Mouse (Mus musculus) lung, adult 10 weeks (tissue): Measurements from ENCODE around the gene Gcgr. TPM values are rescaled to one million over a fixed set of nuclear protein-coding genes. Genes with fewer than 3 reads are reported as not detected.

Source experiments
- polyA plus RNA-seq: library from polyadenylated mRNA; stranded (reverse); fragments of 350-450 nt; fragmentation: Illumina TruSeq; extraction: RNeasy Lipid Tissue Mini Kit (QIAGEN cat#74804); gene quantifications from one replicate; pipeline ENCODE4 v1.2.3, GENCODE M21; 2014; ENCODE audit warnings: low read depth, low replicate concordance; ENCODE audit not compliant: insufficient read depth

Gene Gcgr
- 0.15 TPM for polyA plus RNA-seq

DNA sequence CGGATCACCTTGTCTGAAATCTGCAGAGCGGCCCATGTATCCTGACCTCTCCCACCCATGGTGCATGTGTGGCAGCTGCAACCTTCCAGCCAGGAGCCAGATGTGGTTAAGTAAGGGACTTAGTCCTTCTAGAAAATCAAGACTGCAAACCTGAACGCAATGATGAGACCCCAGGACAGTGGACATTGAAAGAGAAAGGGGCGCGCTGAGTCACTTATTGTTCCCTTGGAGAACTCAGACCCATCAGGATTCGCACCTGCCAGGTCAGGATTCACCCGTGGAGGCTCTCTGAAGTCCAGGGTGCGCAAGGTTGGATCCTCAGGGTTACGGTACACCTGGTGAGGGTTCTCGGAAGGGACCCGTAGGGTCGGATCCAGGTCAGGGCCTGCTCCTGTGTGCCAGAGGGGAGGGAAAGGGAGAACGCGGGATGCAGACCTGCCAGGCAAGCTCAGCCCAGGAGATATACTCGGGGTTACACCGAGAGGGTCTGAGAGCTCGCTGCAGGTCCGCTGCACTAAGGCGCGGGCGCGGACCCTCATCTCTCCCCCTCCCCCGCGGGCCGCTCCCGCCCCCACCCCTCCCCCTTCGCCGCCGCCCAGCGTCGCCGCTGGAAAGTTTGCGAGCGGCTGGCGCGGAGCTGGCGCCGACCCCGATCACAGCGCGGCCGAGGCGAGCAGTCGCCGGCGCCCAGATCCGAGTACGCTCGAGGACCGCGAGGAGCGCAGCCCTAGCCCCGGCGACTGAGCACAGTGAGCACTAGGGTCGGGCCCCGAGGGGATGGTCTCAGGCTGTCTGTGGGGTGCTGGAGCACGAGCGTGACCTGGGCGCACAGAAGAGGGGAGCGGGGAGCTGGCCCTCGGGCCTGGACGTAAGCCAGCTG, at the start of gene Gcgr:
Gene Gcgr (plus strand): TSS at position 615 of the 880 bp plus-strand sequence.

DNA sequence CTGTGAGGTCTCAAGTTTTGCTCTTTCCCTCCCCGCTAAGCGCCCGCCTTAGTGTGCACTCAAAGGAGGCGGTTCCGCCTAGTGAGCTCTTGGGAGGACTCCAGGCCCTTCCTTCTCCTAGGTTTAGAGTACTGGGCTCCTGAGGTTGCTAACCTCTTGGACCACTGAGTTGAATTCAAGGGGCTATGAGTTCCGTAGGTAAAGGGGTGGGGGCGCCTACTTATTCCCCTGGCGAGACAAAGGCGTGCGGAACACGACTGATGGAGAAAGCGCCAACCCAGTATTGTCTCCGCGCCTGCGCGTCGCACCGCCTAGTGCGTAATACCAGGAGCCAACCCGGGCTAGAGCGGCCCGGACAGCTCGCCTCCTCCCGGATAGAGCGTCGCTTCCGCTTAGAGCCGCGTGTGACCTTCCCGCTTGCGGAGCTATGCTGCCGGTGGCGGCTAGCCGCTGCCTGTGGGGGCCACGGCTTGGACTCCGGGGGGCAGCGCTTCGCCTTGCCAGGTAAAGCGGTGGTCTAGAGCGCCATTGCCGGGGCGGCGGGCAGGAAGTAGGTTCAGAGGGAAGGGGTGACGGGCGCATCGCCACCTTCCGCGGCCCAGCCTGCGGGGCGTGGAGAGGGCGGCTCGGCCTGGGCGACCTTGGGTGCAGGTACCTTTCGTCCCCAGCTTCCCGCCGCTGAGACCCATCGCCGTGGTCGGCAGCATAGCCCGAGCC, 46.1 kb upstream of the Gcgr start, which contains the start of gene Mrpl12:
Gene Mrpl12 (plus strand): TSS at position 349 of the 717 bp plus-strand sequence.

DNA sequence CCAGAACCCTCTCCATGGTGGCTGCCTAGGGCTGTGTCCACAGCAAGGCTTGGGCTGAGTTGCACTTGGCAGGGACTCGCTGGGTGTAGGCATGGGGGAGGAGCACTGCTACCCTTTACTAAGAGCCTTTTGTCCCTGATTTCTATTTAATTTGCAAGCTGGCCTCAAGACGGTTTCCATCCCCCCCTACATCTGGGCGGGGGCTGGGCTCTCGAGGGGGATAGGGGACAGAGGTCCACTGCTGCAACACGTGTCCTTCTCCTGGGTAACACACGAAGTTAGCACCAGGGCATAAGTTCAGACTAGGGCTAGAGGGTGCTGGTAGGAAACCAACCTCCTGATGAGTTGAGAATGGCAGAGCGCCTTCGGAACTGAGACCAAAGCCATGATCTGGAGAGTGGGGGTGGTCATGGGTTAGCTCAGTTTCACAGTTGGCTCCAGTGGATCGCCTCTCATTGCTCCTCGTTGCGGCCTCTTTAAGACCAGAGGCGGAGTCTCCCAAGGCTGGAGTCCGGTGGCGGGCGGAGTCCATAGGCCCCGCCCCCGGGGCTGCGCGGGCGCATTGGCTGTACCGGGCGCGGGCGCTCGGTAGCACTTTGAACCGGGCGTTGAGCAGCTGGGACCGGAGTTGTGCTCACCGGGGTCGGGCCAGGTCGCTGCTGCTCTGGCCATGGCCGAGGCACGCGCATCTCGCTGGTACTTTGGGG, 39.0 kb upstream of the Gcgr start, which contains the start of gene Slc25a10:
Gene Slc25a10 (plus strand): TSS at position 524 of the 707 bp plus-strand sequence.

GRCm38 (mm10) chr11:120549168-120549945, 18.9 kb downstream of the Gcgr start, which contains the start of gene Mcrip1:
Gene Mcrip1 (minus strand): TSS chr11:120549727.

GRCm38 (mm10) chr11:120550810-120551440, 20.4 kb downstream of the Gcgr start, which contains the start of gene Ppp1r27:
Gene Ppp1r27 (minus strand): TSS chr11:120551132.

DNA sequence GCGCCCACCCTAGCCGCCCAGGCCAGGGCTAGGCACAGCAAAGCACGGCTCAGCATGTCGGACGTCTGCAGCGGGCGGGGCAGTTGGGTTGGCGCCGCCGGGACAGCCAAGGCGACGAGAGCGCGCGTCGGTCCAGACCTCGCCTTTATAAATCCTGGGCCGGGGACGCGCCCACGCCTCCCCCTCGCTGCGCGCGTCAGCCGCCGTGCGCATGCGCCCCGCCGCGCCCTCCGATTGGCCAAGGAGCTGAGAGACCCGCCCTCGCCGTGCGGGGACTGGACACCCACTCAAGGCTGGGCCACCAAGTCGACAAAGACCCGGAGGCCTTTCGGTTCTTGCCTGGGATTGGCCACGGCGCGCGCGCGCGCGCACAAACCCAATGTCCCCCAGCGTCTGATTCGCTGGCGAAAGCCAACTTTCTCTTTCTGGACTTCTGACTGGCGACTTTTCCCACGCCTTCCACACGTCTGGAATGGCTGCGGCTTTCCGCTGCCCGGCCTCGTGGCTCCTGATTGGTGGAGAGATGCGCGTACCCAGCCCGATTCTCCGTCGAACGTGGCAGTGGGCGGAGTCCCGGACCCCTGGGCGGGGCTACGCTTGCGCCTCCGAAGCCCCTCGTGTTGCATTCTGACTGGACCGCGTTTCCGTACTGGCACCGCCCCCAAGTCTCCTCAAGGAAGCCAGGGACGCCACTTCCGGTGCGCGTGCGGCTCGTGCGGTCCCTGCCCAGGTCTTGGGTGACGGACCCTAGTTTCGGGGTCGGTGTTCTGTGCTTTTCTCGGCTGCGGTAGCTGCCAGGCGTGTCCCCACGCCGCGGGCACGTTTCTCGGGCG, 42.5 kb downstream of the Gcgr start, which contains the start of gene P4hb:
Gene P4hb (minus strand): TSS at position 502 of the 833 bp plus-strand sequence.

DNA sequence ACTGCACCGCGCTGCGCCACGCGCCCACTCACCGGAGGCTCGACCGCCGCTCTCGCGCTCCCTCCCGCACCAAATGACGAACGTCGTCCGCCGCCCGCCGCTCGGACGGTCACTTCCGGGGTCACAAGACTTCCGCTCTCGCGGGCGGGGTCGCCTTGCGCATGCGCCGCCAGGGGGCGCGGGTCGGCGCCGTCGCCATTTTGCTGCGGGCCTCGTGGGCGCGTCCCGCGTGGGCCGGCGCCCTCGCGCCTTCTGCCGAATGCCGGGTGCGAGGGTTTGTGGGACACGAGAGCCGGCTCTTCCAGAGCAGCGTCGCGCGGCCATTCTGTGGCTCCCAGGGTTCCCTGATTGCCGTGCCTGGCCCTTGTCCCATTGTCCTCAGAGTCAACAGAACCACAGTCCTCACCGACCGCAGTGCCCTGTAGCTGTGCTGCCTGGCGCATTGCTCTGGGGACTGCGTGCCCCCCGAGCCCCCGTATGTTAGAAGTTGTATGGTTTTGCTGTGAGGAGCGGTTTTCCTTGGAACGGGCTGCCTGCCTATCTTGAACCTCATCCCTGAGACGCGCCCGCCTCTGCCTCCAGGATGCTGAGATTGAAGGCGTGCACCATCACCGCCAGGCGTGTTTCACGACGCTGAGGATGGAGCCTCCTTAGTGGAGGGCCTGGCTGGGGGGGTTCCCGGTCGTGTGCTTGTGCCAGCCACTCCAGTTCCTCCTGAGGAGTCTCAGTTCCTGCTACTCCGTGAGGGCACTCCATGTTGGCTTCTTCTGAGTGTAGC, 51.2 kb downstream of the Gcgr start, which contains the start of gene Arhgdia:
Gene Arhgdia (minus strand): TSS at position 135 of the 778 bp plus-strand sequence.

Other genes starting within 250 kb of the Gcgr start
- gene Actg1, start 182.2 kb upstream of the Gcgr start, polyA plus RNA-seq = 1,316 TPM
- 0.33 TPM for gene Fscn2, start 169.2 kb upstream of the Gcgr start, polyA plus RNA-seq
- gene Faap100, start 151.9 kb upstream of the Gcgr start, polyA plus RNA-seq = 10.2 TPM
- 19.5 TPM for gene Nploc4, start 93.0 kb upstream of the Gcgr start, polyA plus RNA-seq
- gene Tspan10, start 88.1 kb upstream of the Gcgr start, polyA plus RNA-seq = not detected
- not detected for gene Pde6g, start 77.2 kb upstream of the Gcgr start, polyA plus RNA-seq
- 13.4 TPM for gene Oxld1, start 72.6 kb upstream of the Gcgr start, polyA plus RNA-seq
- gene Ccdc137, start 72.6 kb upstream of the Gcgr start, polyA plus RNA-seq = 13.6 TPM
- gene Arl16, start 63.1 kb upstream of the Gcgr start, polyA plus RNA-seq = 10.8 TPM
- gene Mrpl12, start 46.1 kb upstream of the Gcgr start, polyA plus RNA-seq = 65.4 TPM
- gene Slc25a10, start 38.9 kb upstream of the Gcgr start, polyA plus RNA-seq = 42.5 TPM
- 138 TPM for gene Mcrip1, start 19.0 kb downstream of the Gcgr start, polyA plus RNA-seq
- not detected for gene Ppp1r27, start 20.4 kb downstream of the Gcgr start, polyA plus RNA-seq
- gene P4hb, start 42.6 kb downstream of the Gcgr start, polyA plus RNA-seq = 289 TPM
- gene Arhgdia, start 50.9 kb downstream of the Gcgr start, polyA plus RNA-seq = 361 TPM
- 49.0 TPM for gene Alyref, start 67.7 kb downstream of the Gcgr start, polyA plus RNA-seq
- gene Anapc11, start 67.7 kb downstream of the Gcgr start, polyA plus RNA-seq = 82.6 TPM
- 1.3 TPM for gene Npb, start 77.8 kb downstream of the Gcgr start, polyA plus RNA-seq
- gene Pcyt2, start 87.2 kb downstream of the Gcgr start, polyA plus RNA-seq = 51.7 TPM
- 39.1 TPM for gene Sirt7, start 94.5 kb downstream of the Gcgr start, polyA plus RNA-seq
- gene Mafg, start 102.9 kb downstream of the Gcgr start, polyA plus RNA-seq = 17.0 TPM
- gene Pycr1, start 113.1 kb downstream of the Gcgr start, polyA plus RNA-seq = 1.4 TPM
- 1.6 TPM for gene Myadml2, start 117.5 kb downstream of the Gcgr start, polyA plus RNA-seq
- gene Notum, start 130.5 kb downstream of the Gcgr start, polyA plus RNA-seq = 8.1 TPM
- gene Aspscr1, start 142.3 kb downstream of the Gcgr start, polyA plus RNA-seq = 44.2 TPM
- gene Cenpx, start 183.0 kb downstream of the Gcgr start, polyA plus RNA-seq = 82.4 TPM
- 15.4 TPM for gene Lrrc45, start 183.2 kb downstream of the Gcgr start, polyA plus RNA-seq
- 44.3 TPM for gene Rac3, start 190.8 kb downstream of the Gcgr start, polyA plus RNA-seq
- gene Dcxr, start 196.6 kb downstream of the Gcgr start, polyA plus RNA-seq = 185 TPM
- gene Cbr2, start 201.4 kb downstream of the Gcgr start, polyA plus RNA-seq = 5,777 TPM
- 0.87 TPM for gene Hmga1b, start 232.1 kb downstream of the Gcgr start, polyA plus RNA-seq